15 mouse cellular contexts compared by ENCODE assay signal in genomic region chr2:75933541-75933940, GRCm38 (mm10). TPM values are rescaled to one million over a fixed set of nuclear protein-coding genes. Genes with fewer than 3 reads are reported as not detected.
DNase-seq lines count a peak whose midpoint lies in the region; ATAC-seq and TF ChIP-seq lines count a peak whose summit lies in the region.
"Had no signal": no experiment of that assay in that cellular context is flagged by ENCODE, and none has a peak within 500 bp of the region (broad histone marks: within the 10 kb centered on the region; RNA-seq: fewer than 3 reads in every experiment).

No protein-coding gene starts in this region.

- WGBS in heart, embryonic 11.5 days (ENCODE audit: insufficient replicate concordance) = 32% methylated on average over 7 of the region's 7 CpGs
- WGBS in lung, embryonic 14.5 days = 37% methylated on average over 7 of the region's 7 CpGs
- 21% methylated on average over 7 of the region's 7 CpGs for WGBS in embryonic facial prominence, embryonic 14.5 days

- no peak for TF ChIP-seq CTCF in lung, embryonic 14.5 days (IDR thresholded peaks at IDR 0.05; ENCODE audit: low read depth)

- H3K9ac ChIP-seq in heart, embryonic 11.5 days (ENCODE audit: low read depth, low read length) = no peak overlapping the region
- no peak overlapping the region for H3K9ac ChIP-seq in lung, embryonic 14.5 days
- H3K9ac ChIP-seq in embryonic facial prominence, embryonic 14.5 days (ENCODE audit: low read depth, low read length) = no peak overlapping the region
- H3K9ac ChIP-seq: midbrain, embryonic 13.5 days; neural tube, embryonic 12.5 days had no signal

- DNase-seq in heart, postnatal 14 days = no peak
- DNase-seq in lung, embryonic 14.5 days = peak; percentile 26
- DNase-seq in lung, adult 18-20 months = no peak
- peak; percentile 51 for DNase-seq in embryonic facial prominence, embryonic 14.5 days (ENCODE audit: low spot score)
- peak; percentile 21 for DNase-seq in mesoderm, embryonic 11.5 days (ENCODE audit: low read depth, low spot score)
- DNase-seq in spleen, postnatal 14 days (ENCODE audit: low spot score in 2 of 2) = no peak
- DNase-seq: adrenal gland, postnatal 10 days; gastrocnemius, postnatal 14 days; lung, postnatal 10 days; thymus, postnatal 25 days had no signal

- peak overlapping the region; percentile 79 for H3K27ac ChIP-seq in heart, embryonic 11.5 days (ENCODE audit: low read depth, low read length)
- peak overlapping the region; percentile 37; the same call in 1 of the 2 replicates for H3K27ac ChIP-seq in lung, embryonic 14.5 days (ENCODE audit: low read depth)
- H3K27ac ChIP-seq in embryonic facial prominence, embryonic 14.5 days (replicated peaks; ENCODE audit: low read depth, low read length) = peak overlapping the region; percentile 61; the same call in 1 of the 2 replicates
- H3K27ac ChIP-seq: midbrain, embryonic 13.5 days; neural tube, embryonic 12.5 days had no signal

- no peak overlapping the region for H3K4me3 ChIP-seq in heart, embryonic 11.5 days (ENCODE audit: low read depth, low read length)
- no peak overlapping the region for H3K4me3 ChIP-seq in lung, embryonic 14.5 days (ENCODE audit: low read depth, low read length)
- H3K4me3 ChIP-seq in embryonic facial prominence, embryonic 14.5 days (ENCODE audit: low read depth, low read length) = no peak overlapping the region
- H3K4me3 ChIP-seq: midbrain, embryonic 13.5 days; neural tube, embryonic 12.5 days had no signal

- intact Hi-C loops in heart, postnatal 14 days (cut with DNase I) = no loop called here

- H3K36me3 ChIP-seq in heart, embryonic 11.5 days (ENCODE audit: control insufficient read depth, insufficient read depth, low read length) = no peaks in the 10 kb centered on the region
- peaks cover 18% of the 10 kb centered on the region; the same call in 1 of the 2 replicates for H3K36me3 ChIP-seq in lung, embryonic 14.5 days (ENCODE audit: insufficient read depth)
- peaks cover 3% of the 10 kb centered on the region for H3K36me3 ChIP-seq in embryonic facial prominence, embryonic 14.5 days (ENCODE audit: control insufficient read depth, insufficient read depth, low read length)
- H3K36me3 ChIP-seq: neural tube, embryonic 12.5 days had no signal

- no peaks in the 10 kb centered on the region for H3K27me3 ChIP-seq in heart, embryonic 11.5 days (ENCODE audit: control insufficient read depth, insufficient read depth, low read length)
- no peaks in the 10 kb centered on the region for H3K27me3 ChIP-seq in lung, embryonic 14.5 days (ENCODE audit: insufficient read depth, low read length)
- no peaks in the 10 kb centered on the region for H3K27me3 ChIP-seq in embryonic facial prominence, embryonic 14.5 days (replicated peaks; ENCODE audit: control insufficient read depth, insufficient read depth, low read length)
- H3K27me3 ChIP-seq: midbrain, embryonic 13.5 days; neural tube, embryonic 12.5 days had no signal

- H3K9me3 ChIP-seq in heart, embryonic 11.5 days (replicated peaks; ENCODE audit: control insufficient read depth, low read length) = no peaks in the 10 kb centered on the region
- no peaks in the 10 kb centered on the region for H3K9me3 ChIP-seq in lung, embryonic 14.5 days (ENCODE audit: low read depth, low read length)
- no peaks in the 10 kb centered on the region for H3K9me3 ChIP-seq in embryonic facial prominence, embryonic 14.5 days (ENCODE audit: control insufficient read depth, low read length)
- H3K9me3 ChIP-seq: midbrain, embryonic 13.5 days; neural tube, embryonic 12.5 days had no signal

- ATAC-seq in heart, embryonic 11.5 days (replicated peaks; ENCODE audit: insufficient number of reproducible peaks, low FRiP score, low TSS enrichment) = no peak
- no peak for ATAC-seq in lung, embryonic 14.5 days (ENCODE audit: insufficient read depth)
- ATAC-seq in embryonic facial prominence, embryonic 14.5 days (ENCODE audit: low read depth) = no peak; the same call in 1 of the 2 replicates
- ATAC-seq: forebrain, embryonic 14.5 days; intestine, postnatal 0 days; midbrain, embryonic 13.5 days had no signal

- no peak overlapping the region for H3K4me2 ChIP-seq in heart, embryonic 11.5 days
- H3K4me2 ChIP-seq in lung, embryonic 14.5 days = no peak overlapping the region
- H3K4me2 ChIP-seq in embryonic facial prominence, embryonic 14.5 days (ENCODE audit: low read depth, low read length) = no peak overlapping the region
- H3K4me2 ChIP-seq: midbrain, embryonic 13.5 days; neural tube, embryonic 12.5 days had no signal

- 0 out of 2 replicates have a peak, but pooled peaks cover 6% of the 10 kb centered on the region for H3K4me1 ChIP-seq in heart, embryonic 11.5 days (ENCODE audit: control insufficient read depth, insufficient read depth, low read length)
- no peaks in the 10 kb centered on the region for H3K4me1 ChIP-seq in lung, embryonic 14.5 days (ENCODE audit: insufficient read depth)
- no peaks in the 10 kb centered on the region for H3K4me1 ChIP-seq in embryonic facial prominence, embryonic 14.5 days (ENCODE audit: control insufficient read depth, insufficient read depth, low read length)
- H3K4me1 ChIP-seq: neural tube, embryonic 12.5 days had no signal

RNA-seq across cellular contexts. Expression of gene Ttc30b, which starts 4.8 kb away (rescaled TPM):
- 9.3 TPM in 2 replicates for polyA plus RNA-seq in heart, embryonic 11.5 days (2014; fragmentation: Nextera tagmentation; extraction: Ambion mirVana)
- total RNA-seq in heart, postnatal 14 days (2021) = 10 to 100 TPM; 11.0 to 13.7 TPM
- 10.1 and 13.1 TPM in 2 replicates for polyA plus RNA-seq in lung, embryonic 14.5 days (2014; fragmentation: Nextera tagmentation; extraction: Ambion mirVana)
- 14.8 and 15.0 TPM in 2 replicates for polyA plus RNA-seq in embryonic facial prominence, embryonic 14.5 days (2014; fragmentation: Nextera tagmentation; extraction: Ambion mirVana)

RNA-seq across cellular contexts. Expression of gene Ttc30a2, which starts 44.4 kb away (rescaled TPM):
- 0.75 and 1.1 TPM in 2 replicates for polyA plus RNA-seq in heart, embryonic 11.5 days (2014; fragmentation: Nextera tagmentation; extraction: Ambion mirVana)
- 1 to 10 TPM; 1.1 TPM for total RNA-seq in heart, postnatal 14 days (2021)
- 0.14 and 0.33 TPM in 2 replicates for polyA plus RNA-seq in lung, embryonic 14.5 days (2014; fragmentation: Nextera tagmentation; extraction: Ambion mirVana)
- polyA plus RNA-seq in embryonic facial prominence, embryonic 14.5 days (2014; fragmentation: Nextera tagmentation; extraction: Ambion mirVana) = 0.43 and 0.56 TPM in 2 replicates

RNA-seq across cellular contexts. Expression of gene Ttc30a1, which starts 48.2 kb away (rescaled TPM):
- polyA plus RNA-seq in heart, embryonic 11.5 days (2014; fragmentation: Nextera tagmentation; extraction: Ambion mirVana) = 6.6 and 7.1 TPM in 2 replicates
- 1 to 10 TPM; 1.9 to 2.4 TPM for total RNA-seq in heart, postnatal 14 days (2021)
- 9.0 and 9.4 TPM in 2 replicates for polyA plus RNA-seq in lung, embryonic 14.5 days (2014; fragmentation: Nextera tagmentation; extraction: Ambion mirVana)
- 7.4 and 7.8 TPM in 2 replicates for polyA plus RNA-seq in embryonic facial prominence, embryonic 14.5 days (2014; fragmentation: Nextera tagmentation; extraction: Ambion mirVana)

Comparison
In these comparisons a context has a peak if more than half of its experiments do, and no peak if none do; other contexts are left out.
1. DNase-seq: peak in lung, embryonic 14.5 days (single experiment), embryonic facial prominence, embryonic 14.5 days (single experiment) and mesoderm, embryonic 11.5 days (single experiment); none in heart, postnatal 14 days (0 of 2), lung, adult 18-20 months (0 of 2) and spleen, postnatal 14 days (0 of 2).
2. Peak in every context shown above with its lines, with median percentiles within 50 percentile points of each other: H3K27ac ChIP-seq.